Mouse (Mus musculus) C2C12 (cell line): Measurements from ENCODE around the gene Apba3.

Experiments
- CEBPB ChIP-seq: IDR thresholded peaks from one replicate; pipeline ENCODE4 v1.6.1; 2011; ENCODE audit warnings: low read depth, mild to moderate bottlenecking, control low read depth, moderate library complexity
- CTCF ChIP-seq: IDR thresholded peaks from one replicate; pipeline ENCODE4 v1.5.1; 2011; ENCODE audit not compliant: control insufficient read depth, insufficient read depth, insufficient read length
- FOSL1 ChIP-seq: IDR thresholded peaks from one replicate; pipeline ENCODE4 v1.8.0; 2011; ENCODE audit warnings: mild to moderate bottlenecking, low read length; ENCODE audit not compliant: poor library complexity, insufficient read depth, severe bottlenecking
- MAX ChIP-seq: IDR thresholded peaks from one replicate; pipeline ENCODE4 v1.6.1; 2011; ENCODE audit warnings: mild to moderate bottlenecking, control low read depth
- USF1 ChIP-seq: IDR thresholded peaks from one replicate; pipeline ENCODE4 v1.6.1; 2011; ENCODE audit warnings: low read depth, mild to moderate bottlenecking, control low read depth, moderate library complexity

- no peak for TF ChIP-seq CTCF
- TF ChIP-seq FOSL1: no peak
- no peak for TF ChIP-seq CEBPB
- TF ChIP-seq MAX: no peak
- TF ChIP-seq USF1: no peak
Measured at GRCm38 (mm10) chr10:81261025-81261424, 5.7 kb upstream of the Apba3 start.
